Mouse (Mus musculus) Patski (cell line): ENCODE measurements around the gene Mapk1ip1l. TPM values are rescaled to one million over a fixed set of nuclear protein-coding genes. Genes with fewer than 3 reads are reported as not detected.
"Not testable (repeated sequence)": the region's sequence is repeated elsewhere in the genome, so short reads cannot be mapped to it uniquely, and the experiment has no call there.

ENCODE experiments used
- ATAC-seq: fragments of 100-300 bp; one replicate; pipeline ENCODE4 v1.8.0; 2021
- CTCF ChIA-PET: fragments of 350-600 bp; sonication (Branson Sonifier 250); formaldehyde crosslinking; loops from one replicate; lab custom pipeline; 2022; ENCODE audit warnings: inconsistent platforms; lab: Charles Lee
- POLR2A ChIA-PET: fragments of 350-600 bp; sonication (Branson Sonifier 250); formaldehyde crosslinking; loops from one replicate; lab custom pipeline; 2022; ENCODE audit warnings: antibody characterized with exemption, inconsistent platforms; lab: Charles Lee
- DNase-seq: peaks from one replicate; pipeline ENCODE4 v3.0.0-alpha.2; 2011; ENCODE audit warnings: low read depth, low spot score
- H3K27me3 ChIP-seq: fragments of 371-371 bp; one replicate; pipeline ENCODE4 v1.5.1; 2021
- CTCF ChIP-seq: fragments of 100-300 bp; IDR thresholded peaks from one replicate; pipeline ENCODE4 v1.5.1; 2021
- in situ Hi-C: fragments of 300-500 bp; cut with MboI; formaldehyde crosslinking; loops from 3 replicates; pipeline ENCODE4 v1.11.1; 2018; ENCODE audit warnings: low pct_unique_long_range_greater_than_20kb, mixed read lengths
- polyA plus RNA-seq: library from polyadenylated mRNA; unstranded; gene quantifications from one replicate; pipeline ENCODE4 v1.2.3, GENCODE M21; 2021

The Mapk1ip1l gene
- polyA plus RNA-seq, 1 experiment from 2014 or later: 51.6 TPM

DNA sequence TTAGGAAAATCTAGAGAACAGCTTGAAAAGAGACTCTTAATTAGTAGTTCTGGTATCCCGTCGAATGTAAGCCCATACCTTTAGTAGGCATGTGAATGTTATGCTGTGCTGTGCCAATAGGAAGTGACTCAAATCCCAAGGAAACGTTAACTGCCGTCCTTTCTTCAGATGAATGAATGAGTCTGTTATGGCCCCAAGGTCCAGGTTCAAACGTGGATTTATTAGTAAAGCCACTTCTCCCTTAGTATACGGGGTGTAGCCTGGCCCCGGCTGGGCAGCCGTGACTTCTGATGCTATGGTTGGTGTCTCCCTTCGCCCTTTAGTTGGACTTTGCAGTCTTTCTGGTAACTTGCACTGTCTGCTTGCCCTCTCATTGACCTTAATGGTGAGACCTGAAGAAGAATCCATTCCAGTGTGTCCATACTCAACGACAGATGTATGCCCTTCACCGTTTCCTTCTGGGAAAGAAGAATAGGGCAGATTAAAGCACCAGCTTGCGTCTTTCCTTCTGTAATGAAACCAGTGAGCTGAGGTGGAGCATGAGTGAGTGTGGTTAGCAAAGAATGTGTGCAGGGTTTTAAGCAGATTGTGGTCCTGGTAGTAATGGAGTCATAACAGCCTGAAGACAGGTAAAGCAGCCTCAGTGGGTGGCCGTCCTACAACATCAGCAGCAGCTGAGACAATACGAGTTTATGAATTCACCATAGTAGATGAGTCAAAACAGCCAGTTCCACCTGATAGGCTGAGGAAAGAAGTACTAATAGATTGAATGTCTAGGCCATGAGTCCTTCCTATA is 5.0 kb downstream of the Mapk1ip1l start:
- ATAC-seq: peak; percentile 82
- DNase-seq: peak; percentile 77
- no peak for TF ChIP-seq CTCF
- in situ Hi-C loops: no loop called here
- no peaks in the 10 kb centered on the region for H3K27me3 ChIP-seq
- POLR2A ChIA-PET: no interaction called here
- CTCF ChIA-PET: no interaction called here

DNA sequence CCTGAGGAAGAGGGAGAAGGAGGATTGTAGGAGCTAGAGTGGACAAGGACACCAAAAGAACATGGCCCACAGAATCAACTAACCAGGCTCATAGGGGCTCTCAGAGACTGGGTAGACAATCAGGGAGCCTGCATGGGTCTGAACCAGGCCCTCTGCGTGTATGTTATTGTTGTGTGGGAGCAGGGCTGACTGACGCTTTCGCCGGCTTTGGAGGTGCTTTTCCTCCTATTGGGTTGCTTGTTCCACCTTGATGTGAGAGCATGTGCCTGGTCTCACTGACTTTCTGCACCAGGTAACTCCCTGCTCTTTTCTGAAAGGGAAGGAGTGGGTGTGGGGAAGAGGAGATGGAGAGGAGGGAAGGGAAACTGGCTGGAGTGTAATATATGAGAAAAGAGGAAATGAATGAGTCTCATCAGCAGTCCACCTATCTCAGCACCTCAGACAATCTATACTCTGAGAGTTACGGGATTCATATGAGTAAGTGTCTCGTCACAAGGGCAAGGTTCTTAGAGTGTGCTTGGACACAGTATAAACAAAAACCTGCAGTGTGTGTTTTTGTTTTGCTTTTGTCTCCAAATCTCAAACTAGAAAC is 6.8 kb downstream of the Mapk1ip1l start:
- in situ Hi-C loops: no loop called here
- TF ChIP-seq CTCF: no peak
- ChIA-PET CTCF (no interaction called here), POLR2A (no interaction called here)
- no peaks in the 10 kb centered on the region for H3K27me3 ChIP-seq
- no peak for DNase-seq
- no peak for ATAC-seq

DNA sequence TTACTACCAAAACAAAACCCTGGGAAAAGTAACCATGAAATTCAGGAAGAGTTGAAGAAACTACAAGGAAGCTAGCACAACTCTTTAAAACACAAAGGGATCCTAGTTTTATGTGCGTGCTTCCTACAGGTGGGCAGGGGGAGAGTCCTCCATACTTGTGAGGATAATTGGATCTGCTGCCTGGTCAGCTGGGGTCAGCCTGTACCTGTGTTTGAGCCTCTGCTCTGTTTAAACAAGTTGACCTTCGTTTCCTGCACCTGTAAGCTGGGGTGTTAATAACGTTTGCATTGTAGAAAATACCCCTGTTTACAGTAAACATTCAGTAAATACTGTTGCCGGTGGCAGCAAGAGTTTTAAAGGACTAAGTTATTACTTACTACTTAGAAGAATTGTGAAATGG is 7.9 kb downstream of the Mapk1ip1l start:
- POLR2A ChIA-PET: no interaction called here
- in situ Hi-C loops: no loop called here
- CTCF ChIA-PET: no interaction called here
- H3K27me3 ChIP-seq: no peaks in the 10 kb centered on the region
- TF ChIP-seq CTCF: no peak
- no peak for ATAC-seq
- DNase-seq: no peak

DNA sequence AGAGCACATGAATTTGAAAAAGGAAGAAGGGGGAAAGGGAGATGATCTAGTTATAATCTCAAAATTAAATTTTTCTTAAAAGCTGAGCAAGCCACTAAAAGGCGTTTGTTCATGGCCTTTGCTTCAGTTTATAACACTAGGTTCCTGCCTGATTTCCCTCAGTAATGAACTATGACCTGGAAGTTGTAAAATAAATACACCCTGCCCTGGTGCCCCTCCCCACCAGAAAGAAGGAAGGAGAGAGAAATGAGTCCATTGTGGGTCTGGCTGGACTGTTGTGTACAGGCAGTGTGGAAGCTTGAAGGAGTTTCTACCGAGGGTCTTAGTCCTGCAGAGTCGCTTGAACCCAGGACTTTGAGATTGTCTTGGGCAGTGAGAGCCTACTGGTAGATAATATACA is 9.6 kb downstream of the Mapk1ip1l start:
- in situ Hi-C loops: no loop called here
- no peaks in the 10 kb centered on the region for H3K27me3 ChIP-seq
- ChIA-PET CTCF (no interaction called here), POLR2A (no interaction called here)
- DNase-seq (no peak), ATAC-seq (no peak)
- TF ChIP-seq CTCF: no peak

DNA sequence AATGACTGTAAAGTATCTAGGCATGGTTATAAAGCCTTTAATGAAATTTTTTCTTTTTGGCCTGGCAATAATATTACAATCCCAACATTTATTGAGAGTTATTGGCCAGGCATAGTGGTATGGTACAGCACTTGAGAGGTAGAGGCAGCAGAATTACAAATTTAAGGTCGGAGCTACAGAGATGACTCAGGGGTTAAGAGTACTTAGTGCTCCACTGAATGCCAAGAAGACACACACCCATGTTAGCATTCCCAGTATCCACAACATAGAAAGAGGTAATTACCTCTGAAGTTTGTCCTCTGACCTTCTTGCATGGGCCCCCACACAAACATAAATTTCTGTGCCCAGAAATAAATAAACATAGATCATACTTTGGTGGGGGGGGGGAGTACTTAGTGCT is 11.0 kb downstream of the Mapk1ip1l start:
- CTCF ChIA-PET: no interaction called here
- no peaks in the 10 kb centered on the region for H3K27me3 ChIP-seq
- DNase-seq (no peak), ATAC-seq (no peak)
- POLR2A ChIA-PET: interaction anchor here (0.7 kb wide), 1 partner anchor 17 kb away, joined by 4 read pairs; no protein-coding TSS in a partner anchor
- in situ Hi-C loops: no loop called here
- TF ChIP-seq CTCF: no peak

DNA sequence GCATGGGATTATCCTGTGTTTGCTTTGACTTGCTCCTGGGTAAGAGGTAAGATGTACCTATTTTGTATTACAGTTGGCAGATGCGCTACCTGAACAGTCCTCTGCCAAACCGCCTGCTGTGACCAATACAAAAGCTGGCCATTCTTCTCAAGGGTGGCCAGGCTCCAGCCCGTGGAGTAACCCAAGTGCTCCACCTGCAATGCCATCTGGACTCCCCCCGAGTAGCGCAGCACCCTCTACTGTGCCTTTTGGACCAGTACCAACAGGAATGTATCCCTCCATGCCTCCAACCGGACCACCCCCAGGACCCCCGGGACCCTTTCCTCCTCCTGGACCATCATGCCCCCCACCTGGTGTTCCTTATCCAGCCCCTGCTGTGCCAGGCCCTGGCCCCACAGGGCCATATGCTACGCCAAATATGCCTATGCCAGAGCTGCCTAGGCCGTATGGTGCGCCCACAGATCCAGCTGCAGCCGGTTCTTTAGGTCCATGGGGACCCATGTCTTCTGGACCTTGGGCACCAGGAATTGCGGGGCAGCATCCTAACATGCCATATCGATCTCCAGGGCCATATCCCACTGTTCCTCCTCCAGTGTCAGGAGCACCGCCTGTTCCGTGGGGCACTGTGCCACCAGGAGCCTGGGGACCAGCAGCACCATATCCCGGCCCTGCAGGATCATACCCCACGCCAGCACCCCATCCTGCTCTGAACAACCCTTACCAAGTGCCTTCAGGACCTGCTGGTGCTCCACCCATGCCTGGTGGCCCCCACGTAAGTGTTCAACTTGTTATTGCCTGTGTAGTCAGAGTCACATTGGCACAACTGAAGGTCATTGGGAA is 12.5 kb downstream of the Mapk1ip1l start:
- no peaks in the 10 kb centered on the region for H3K27me3 ChIP-seq
- POLR2A ChIA-PET: no interaction called here
- no peak for DNase-seq
- in situ Hi-C loops: no loop called here
- ATAC-seq: no peak
- TF ChIP-seq CTCF: no peak
- CTCF ChIA-PET: no interaction called here

DNA sequence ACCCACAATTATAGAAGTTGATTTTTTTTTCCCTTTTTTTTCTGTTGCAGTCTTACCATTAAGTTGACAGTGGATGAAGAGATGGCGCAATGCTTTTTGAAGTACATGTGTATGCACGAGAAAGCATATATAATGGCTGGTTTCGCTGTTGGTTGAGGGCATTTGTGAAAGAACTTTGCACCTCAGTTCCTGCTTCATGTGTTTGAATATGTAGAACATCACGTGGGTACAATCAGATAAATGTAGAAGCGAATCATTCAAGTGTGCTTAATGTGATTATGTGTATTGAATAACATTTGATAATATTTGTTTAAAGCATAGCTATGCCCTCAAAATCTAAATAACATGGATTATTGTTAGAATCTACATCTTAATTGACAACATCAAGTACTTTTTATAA is 21.3 kb downstream of the Mapk1ip1l start:
- no peak for TF ChIP-seq CTCF
- no peaks in the 10 kb centered on the region for H3K27me3 ChIP-seq
- DNase-seq (no peak), ATAC-seq (no peak)
- POLR2A ChIA-PET: no interaction called here
- in situ Hi-C loops: no loop called here
- CTCF ChIA-PET: interaction anchor here (1.6 kb wide), 1 partner anchor 16 kb away, joined by 5 read pairs; no protein-coding TSS in a partner anchor

DNA sequence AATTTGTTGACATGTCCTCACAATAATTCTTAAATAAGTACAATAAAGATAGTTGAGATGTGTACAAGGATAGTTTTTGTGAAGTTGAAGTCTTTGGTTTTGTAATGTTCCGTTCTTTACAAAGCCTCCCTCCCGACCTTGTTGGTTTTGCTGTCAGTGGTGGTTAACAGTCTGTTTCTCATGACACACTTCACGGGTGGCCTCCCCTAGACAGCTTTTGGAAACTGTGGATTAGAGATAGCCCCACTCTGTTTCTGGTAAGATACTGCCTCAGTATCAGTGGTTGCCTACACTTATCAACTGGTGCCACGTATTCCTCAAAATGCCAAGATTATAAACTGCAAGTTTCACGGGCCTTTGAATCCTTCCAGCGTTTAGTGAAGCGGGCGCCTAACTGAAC is 23.5 kb downstream of the Mapk1ip1l start:
- ATAC-seq, H3K27me3 ChIP-seq, DNase-seq, POLR2A ChIA-PET, in situ Hi-C loops, CTCF ChIA-PET: not testable (repeated sequence)

DNA sequence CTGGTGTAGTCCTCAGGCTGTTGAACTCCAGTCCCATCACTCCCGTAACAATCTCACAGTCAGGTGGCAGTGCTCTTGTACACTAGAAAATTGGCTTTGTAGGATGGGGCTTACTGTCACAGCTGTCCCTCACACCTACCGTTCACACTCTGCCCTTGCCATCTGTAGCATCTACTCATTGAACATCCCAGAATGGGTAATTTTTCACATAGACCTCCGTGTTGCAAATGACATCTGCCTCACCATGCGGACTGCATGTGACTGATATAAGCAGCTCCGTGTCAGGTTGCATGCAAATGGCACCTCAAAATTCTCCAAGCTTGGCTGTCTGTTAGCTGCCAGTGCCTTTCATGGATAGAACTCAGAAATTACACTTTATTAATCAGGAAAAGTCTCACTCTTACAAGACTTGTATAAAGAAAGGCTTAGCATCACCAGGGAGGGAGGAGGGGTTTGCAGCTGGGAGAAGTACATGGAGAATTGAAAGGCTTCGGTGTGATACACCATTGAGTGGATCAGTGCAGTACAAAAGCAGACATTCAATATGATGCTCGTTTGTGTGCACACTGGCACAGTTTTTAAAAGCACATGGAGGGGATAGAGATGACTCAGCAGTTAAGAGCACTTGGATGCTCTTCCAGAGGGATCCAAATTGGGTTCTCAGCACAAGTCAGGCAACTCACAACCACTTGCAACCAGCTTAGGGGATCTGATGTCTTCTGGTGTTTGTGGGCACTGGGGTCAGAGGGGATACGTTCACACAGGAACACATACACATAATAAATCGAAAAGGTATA is 28.1 kb downstream of the Mapk1ip1l start:
- ATAC-seq (no peak), DNase-seq (no peak)
- ChIA-PET POLR2A (no interaction called here), CTCF (no interaction called here)
- H3K27me3 ChIP-seq: no peaks in the 10 kb centered on the region
- in situ Hi-C loops: no loop called here
- no peak for TF ChIP-seq CTCF

DNA sequence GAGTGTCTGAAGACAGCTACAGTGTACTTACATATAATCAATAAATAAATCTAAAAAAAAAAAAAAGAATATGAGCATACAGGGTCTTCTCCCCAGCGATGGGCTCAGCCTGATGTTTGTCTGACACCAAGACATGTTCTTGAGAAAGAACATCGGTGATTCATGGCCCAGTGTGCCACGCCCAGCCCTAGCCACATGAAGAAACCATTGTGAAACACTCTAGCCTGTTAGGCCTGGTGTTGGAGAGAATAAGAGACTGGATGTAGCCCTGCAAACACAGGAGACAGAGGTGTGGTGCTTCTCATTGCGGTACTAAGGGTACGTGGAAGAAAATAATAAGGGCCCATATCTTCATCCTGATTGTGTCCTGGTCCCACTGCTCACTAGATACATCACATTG is 29.3 kb downstream of the Mapk1ip1l start:
- in situ Hi-C loops: no loop called here
- ChIA-PET CTCF (no interaction called here), POLR2A (no interaction called here)
- no peak for DNase-seq
- H3K27me3 ChIP-seq: no peaks in the 10 kb centered on the region
- TF ChIP-seq CTCF: no peak
- ATAC-seq: no peak
